Mouse (Mus musculus): Measurements from ENCODE around the gene Ngp.
"Not testable (repeated sequence)": the region's sequence is repeated elsewhere in the genome, so short reads cannot be mapped to it uniquely, and the experiment has no call there.

Gene Ngp

GRCm38 (mm10) chr9:110419511-110420112 is at the start of gene Ngp:
Ngp (plus strand) TSS chr9:110419747.
- no peak for DNase-seq (ENCODE audit: low spot score)

DNA sequence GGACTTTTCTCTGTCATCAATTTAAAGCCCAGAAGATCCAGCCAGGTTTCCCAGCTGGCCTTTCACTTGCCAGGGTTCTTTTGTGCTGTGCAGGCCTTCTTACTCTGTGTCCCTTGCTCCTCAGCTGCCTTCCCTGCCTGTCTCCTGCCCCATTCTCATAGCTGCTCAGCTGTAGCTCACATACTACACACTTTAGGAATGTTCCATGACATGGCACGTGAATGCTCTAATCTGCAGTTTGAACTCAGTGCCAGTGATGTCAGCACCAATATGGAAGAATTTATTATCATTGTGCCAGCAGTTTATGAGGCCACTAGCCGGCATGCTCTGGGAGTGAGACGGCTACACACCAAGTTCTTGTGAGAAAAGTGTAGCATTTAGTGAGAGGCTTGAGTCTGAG is 49.7 kb upstream of the Ngp start:
- DNase-seq (ENCODE audit: low spot score): no peak

DNA sequence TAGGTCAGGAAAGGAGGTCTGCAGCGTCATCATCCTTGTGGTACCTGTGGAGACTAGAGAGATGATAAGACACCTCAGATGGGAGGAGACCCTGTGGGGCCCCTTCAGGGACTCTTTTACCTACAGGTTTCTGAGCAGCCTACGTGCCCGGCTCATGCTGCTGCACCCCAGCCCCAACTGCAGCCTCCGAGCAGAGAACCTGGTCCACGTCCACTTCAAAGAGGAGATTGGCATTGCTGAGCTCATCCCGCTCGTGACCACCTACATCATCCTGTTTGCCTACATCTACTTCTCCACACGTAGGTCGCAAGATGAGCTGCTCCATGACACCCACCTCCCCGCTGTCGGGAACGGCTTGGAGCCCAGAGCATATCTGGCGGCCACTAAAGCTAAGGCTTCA is 45.7 kb upstream of the Ngp start:
- DNase-seq (ENCODE audit: low spot score): no peak

GRCm38 (mm10) chr9:110375668-110376067 is 43.9 kb upstream of the Ngp start:
- no peak for DNase-seq (ENCODE audit: low spot score)

GRCm38 (mm10) chr9:110377655-110378054 is 41.9 kb upstream of the Ngp start:
- not testable (repeated sequence) for DNase-seq (ENCODE audit: low spot score)

- no peak for DNase-seq (ENCODE audit: low spot score)
Measured at GRCm38 (mm10) chr9:110379361-110379760, 40.2 kb upstream of the Ngp start.

GRCm38 (mm10) chr9:110380662-110381061 is 38.9 kb upstream of the Ngp start:
- no peak for DNase-seq (ENCODE audit: low spot score)

DNA sequence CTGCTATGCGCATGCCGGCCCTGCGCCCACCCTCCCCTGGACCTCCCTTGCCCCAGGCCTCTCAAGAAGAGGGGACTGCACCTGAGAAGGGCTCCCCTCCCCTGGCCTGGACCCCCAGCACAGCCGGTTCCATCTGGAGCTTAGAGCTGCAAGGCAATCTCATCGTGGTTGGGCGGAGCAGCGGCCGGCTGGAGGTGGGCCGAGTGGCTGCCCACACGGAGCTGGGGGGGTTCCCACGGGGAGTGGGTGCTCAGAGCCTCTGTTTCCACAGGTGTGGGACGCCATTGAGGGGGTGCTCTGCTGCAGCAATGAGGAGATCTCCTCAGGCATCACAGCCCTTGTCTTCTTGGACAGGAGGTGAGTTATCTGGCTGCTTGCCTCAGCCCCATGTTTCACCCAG is 38.3 kb upstream of the Ngp start:
- no peak for DNase-seq (ENCODE audit: low spot score)

GRCm38 (mm10) chr9:110384369-110384929 is 35.1 kb upstream of the Ngp start:
- no peak for DNase-seq (ENCODE audit: low spot score)

- no peak for DNase-seq (ENCODE audit: low spot score)
Measured at GRCm38 (mm10) chr9:110388011-110388410, 31.5 kb upstream of the Ngp start.

DNA sequence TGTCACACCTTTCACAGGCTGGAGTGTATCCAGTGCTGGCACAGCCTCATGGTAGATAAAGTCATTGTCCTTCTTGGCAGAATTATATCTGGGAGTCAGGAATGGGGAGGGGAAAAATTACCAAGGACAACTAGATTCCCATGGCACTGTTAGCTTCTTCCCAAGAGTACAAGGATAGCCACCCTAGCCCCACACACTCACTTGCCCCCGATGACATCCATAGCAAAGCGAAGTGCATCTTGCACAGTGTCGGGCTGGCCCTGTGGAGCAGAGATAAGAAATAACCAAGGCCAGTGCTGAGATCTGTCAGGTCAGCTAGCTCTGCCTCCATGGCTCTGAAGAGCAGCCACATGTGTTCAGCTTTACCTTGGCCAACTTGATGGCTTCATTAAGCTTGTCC is 28.7 kb upstream of the Ngp start:
- no peak for DNase-seq (ENCODE audit: low spot score)

DNA sequence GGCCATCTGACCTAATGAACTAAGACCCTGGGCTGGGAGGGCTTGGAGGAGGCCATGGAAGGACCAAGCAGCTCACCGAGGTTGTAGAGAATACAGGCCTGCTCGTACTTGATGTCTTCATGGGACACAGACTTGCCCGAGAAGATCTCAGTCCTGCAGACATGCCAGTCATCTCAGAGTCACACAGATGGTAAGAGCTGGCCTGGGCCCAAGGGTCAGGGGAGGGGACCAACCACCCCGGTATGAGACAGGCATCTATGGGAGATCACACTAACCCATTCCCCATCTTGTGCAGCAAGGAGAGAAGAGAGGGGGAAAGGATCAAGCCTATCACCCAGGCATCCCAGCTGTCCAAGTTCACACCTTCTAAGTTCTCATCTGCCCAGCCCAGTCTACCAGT is 26.3 kb upstream of the Ngp start:
- DNase-seq (ENCODE audit: low spot score): no peak

- no peak for DNase-seq (ENCODE audit: low spot score)
Measured at GRCm38 (mm10) chr9:110400650-110401049, 18.9 kb upstream of the Ngp start.

DNA sequence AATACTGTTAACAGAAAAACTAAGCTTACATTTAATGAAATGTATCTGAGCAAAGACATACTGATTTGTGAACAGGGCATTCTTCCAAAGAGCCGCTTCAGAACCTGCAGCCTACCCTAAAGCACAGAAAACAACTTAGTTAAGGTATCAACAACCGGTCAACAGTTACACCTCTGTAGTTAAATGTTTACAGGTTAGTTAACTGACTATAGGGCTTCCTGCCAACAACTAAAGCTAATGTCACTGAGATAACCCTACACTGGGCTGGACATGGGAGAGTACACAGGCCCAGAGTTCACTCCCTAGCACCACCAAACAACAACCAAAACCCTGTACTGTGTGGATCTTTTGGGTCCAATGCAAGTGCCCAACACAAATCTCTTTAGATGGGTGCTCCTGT is 16.8 kb upstream of the Ngp start:
- no peak for DNase-seq (ENCODE audit: low spot score)

GRCm38 (mm10) chr9:110403240-110403639 is 16.3 kb upstream of the Ngp start:
- DNase-seq (ENCODE audit: low spot score): not testable (repeated sequence)

GRCm38 (mm10) chr9:110407311-110408098 is 12.0 kb upstream of the Ngp start:
- no peak for DNase-seq (ENCODE audit: low spot score)

DNA sequence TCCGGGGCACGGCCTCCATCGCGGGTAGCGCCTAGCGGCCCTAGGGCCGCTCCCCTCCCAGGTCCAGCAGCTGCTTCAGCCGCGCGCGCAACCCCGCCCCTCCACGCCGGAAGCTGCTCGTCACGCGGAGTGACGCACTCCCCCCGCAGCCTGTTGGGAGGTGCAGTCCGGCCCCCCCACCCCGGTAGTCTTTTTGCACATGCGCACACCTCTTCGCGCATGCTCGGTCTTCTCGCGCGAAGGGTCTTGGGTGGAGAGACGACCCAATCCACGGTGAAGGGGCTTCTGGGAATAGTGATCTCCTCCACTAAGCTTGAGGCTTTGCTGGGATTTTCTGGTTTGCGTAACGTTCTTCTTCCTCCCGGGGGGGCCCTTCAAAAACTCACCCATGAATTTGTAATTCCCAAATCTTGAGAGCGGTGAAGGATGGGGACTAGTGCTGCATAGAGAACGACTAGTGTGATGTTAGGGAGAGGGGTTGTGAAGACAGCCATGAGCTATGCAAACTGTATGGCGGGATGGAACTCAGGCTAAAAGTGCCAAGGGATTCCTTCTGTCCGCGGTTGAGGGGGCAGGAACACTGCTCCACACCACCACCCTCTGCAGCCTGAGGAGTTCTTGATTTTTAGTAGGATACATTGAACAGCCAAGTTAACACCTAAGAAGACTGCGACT is 11.3 kb upstream of the Ngp start, which contains the start of gene Ptpn23:
Ptpn23 (minus strand) TSS at position 115 of the 675 bp plus-strand sequence.
- peak; percentile 92 for DNase-seq (ENCODE audit: low spot score)

- DNase-seq (ENCODE audit: low spot score): peak; percentile 39
Measured at GRCm38 (mm10) chr9:110410908-110411887, 8.3 kb upstream of the Ngp start.

GRCm38 (mm10) chr9:110412926-110413325 is 6.6 kb upstream of the Ngp start:
- DNase-seq (ENCODE audit: low spot score): no peak

- DNase-seq (ENCODE audit: low spot score): no peak
Measured at GRCm38 (mm10) chr9:110413785-110414184, 5.8 kb upstream of the Ngp start.

- no peak for DNase-seq (ENCODE audit: low spot score)
Measured at GRCm38 (mm10) chr9:110431241-110431640, 11.7 kb downstream of the Ngp start.

DNA sequence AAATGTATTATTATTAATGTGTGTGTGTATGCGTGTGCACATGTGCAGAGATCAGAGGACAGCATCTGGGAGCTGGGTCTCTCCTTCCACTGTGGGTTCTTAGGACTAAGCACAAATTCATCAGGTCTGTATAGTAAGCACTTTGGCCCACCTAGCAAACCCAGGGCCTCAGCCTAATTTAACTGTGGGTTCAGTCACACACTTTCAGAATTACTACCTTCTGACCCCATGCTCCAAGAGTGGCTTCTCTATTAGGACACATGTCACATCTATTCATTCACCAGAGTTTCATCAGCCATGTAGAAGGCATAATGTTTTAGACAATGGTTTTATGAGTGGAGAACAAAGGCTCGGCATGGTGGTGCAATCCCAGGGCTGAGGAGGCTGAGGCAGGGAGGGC is 13.5 kb downstream of the Ngp start:
- DNase-seq (ENCODE audit: low spot score): no peak
